Mouse (Mus musculus) ES-Bruce4 (cell line): ENCODE results near the gene Pla2g5. TPM values are rescaled to one million over a fixed set of nuclear protein-coding genes. Genes with fewer than 3 reads are reported as not detected.

Experiments
- H3K27ac ChIP-seq: 2 replicates; pipeline ENCODE4 v1.5.1; 2012; ENCODE audit warnings: low read length, inconsistent platforms; ENCODE audit not compliant: insufficient read depth
- H3K27me3 ChIP-seq: 2 replicates; pipeline ENCODE4 v1.6.1; 2012; ENCODE audit warnings: mild to moderate bottlenecking, low read length, inconsistent platforms; ENCODE audit not compliant: control insufficient read depth, poor library complexity, insufficient read depth, severe bottlenecking
- H3K36me3 ChIP-seq: 2 replicates; pipeline ENCODE4 v1.6.1; 2012; ENCODE audit warnings: inconsistent platforms, mild to moderate bottlenecking, low read length, moderate library complexity; ENCODE audit not compliant: control insufficient read depth, poor library complexity, insufficient read depth, severe bottlenecking
- H3K4me1 ChIP-seq: one replicate; pipeline ENCODE4 v1.8.1; 2011; ENCODE audit warnings: low read length; ENCODE audit not compliant: control insufficient read depth, insufficient read depth
- H3K4me3 ChIP-seq: 2 replicates; pipeline ENCODE4 v1.5.1; 2011; ENCODE audit warnings: low read depth, mild to moderate bottlenecking, low read length
- H3K9ac ChIP-seq: 2 replicates; pipeline ENCODE4 v1.6.1; 2012; ENCODE audit warnings: low read depth, mild to moderate bottlenecking, inconsistent platforms; ENCODE audit not compliant: poor library complexity, severe bottlenecking
- H3K9me3 ChIP-seq: replicated peaks from 2 replicates; pipeline ENCODE4 v1.6.1; 2012; ENCODE audit warnings: mild to moderate bottlenecking, low read length, inconsistent platforms; ENCODE audit not compliant: control insufficient read depth, poor library complexity, insufficient read depth, severe bottlenecking
- CTCF ChIP-seq: IDR thresholded peaks from one replicate; pipeline ENCODE4 v1.8.1; 2011; ENCODE audit warnings: low read depth, low read length
- EP300 ChIP-seq: IDR thresholded peaks from 2 replicates; pipeline ENCODE4 v1.6.1; 2011; ENCODE audit warnings: low read depth, low read length; ENCODE audit not compliant: insufficient read depth
- POLR2A ChIP-seq: IDR thresholded peaks from one replicate; pipeline ENCODE4 v1.8.1; 2011; ENCODE audit warnings: low read length; ENCODE audit not compliant: insufficient read depth
- polyA plus RNA-seq: library from polyadenylated mRNA; stranded (reverse); fragments of >200 nt; gene quantifications from 2 replicates; pipeline ENCODE4 v1.2.4, GENCODE M21; 2011; ENCODE audit warnings: low read depth; ENCODE audit not compliant: missing spikeins, insufficient read depth, insufficient read length

Pla2g5 gene
- polyA plus RNA-seq, 1 experiment = 12.3 TPM

GRCm38 (mm10) chr4:138855092-138855632, 8.1 kb downstream of the Pla2g5 start:
- Histone ChIP-seq H3K9ac (no peak overlapping the region), H3K27ac (no peak overlapping the region), H3K4me3 (no peak overlapping the region), H3K4me1 (no peaks in the 10 kb centered on the region), H3K27me3 (no peaks in the 10 kb centered on the region), H3K36me3 (no peaks in the 10 kb centered on the region), H3K9me3 (no peaks in the 10 kb centered on the region)
- TF ChIP-seq CTCF = no peak
- no peak for TF ChIP-seq POLR2A
- TF ChIP-seq EP300 = no peak

DNA sequence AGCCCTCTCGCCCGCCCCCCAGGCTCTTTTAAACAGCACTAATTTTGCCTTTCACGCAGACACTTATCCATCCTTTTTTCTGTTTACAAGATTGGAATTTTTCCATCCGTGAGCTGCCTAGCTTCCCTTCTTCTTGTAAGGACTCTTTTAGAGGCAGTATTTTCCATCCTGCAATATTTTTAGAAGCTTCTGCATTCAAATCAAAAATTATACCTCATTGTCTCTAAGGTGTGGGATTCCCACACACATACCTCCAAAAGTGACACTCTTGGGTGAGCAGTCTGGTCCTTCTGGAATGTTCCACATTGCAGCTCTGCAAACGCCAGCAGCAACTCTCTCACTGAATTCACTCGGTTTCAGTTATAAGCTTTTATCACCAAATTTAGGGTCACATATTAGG, 10.3 kb downstream of the Pla2g5 start:
- no peaks in the 10 kb centered on the region for H3K4me1 ChIP-seq
- no peak overlapping the region for H3K9ac ChIP-seq
- no peaks in the 10 kb centered on the region for H3K36me3 ChIP-seq
- TF ChIP-seq EP300 (no peak), POLR2A (no peak)
- H3K4me3 ChIP-seq = no peak overlapping the region
- no peaks in the 10 kb centered on the region for H3K27me3 ChIP-seq
- H3K9me3 ChIP-seq = no peaks in the 10 kb centered on the region
- H3K27ac ChIP-seq = no peak overlapping the region

GRCm38 (mm10) chr4:138851463-138851862, 11.8 kb downstream of the Pla2g5 start:
- Histone ChIP-seq H3K4me1 (no peaks in the 10 kb centered on the region), H3K27me3 (no peaks in the 10 kb centered on the region), H3K36me3 (no peaks in the 10 kb centered on the region), H3K9ac (no peak overlapping the region), H3K4me3 (no peak overlapping the region), H3K27ac (no peak overlapping the region), H3K9me3 (no peaks in the 10 kb centered on the region)
- no peak for TF ChIP-seq POLR2A
- 0 out of 2 replicates have a peak, but pooled peaks have one; percentile 44 for TF ChIP-seq EP300
- peak; percentile 98 for TF ChIP-seq CTCF

GRCm38 (mm10) chr4:138841386-138841785, 21.9 kb downstream of the Pla2g5 start:
- no peak for TF ChIP-seq POLR2A
- no peak for TF ChIP-seq CTCF
- no peak for TF ChIP-seq EP300
- Histone ChIP-seq H3K36me3 (no peaks in the 10 kb centered on the region), H3K27me3 (no peaks in the 10 kb centered on the region), H3K27ac (no peak overlapping the region), H3K4me1 (no peaks in the 10 kb centered on the region), H3K9me3 (peaks cover 14% of the 10 kb centered on the region), H3K9ac (no peak overlapping the region), H3K4me3 (no peak overlapping the region)

- no peak overlapping the region for H3K27ac ChIP-seq
- no peak overlapping the region for H3K4me3 ChIP-seq
- no peak overlapping the region for H3K9ac ChIP-seq
- no peaks in the 10 kb centered on the region for H3K4me1 ChIP-seq
- no peaks in the 10 kb centered on the region for H3K36me3 ChIP-seq
- H3K27me3 ChIP-seq = no peaks in the 10 kb centered on the region
- TF ChIP-seq CTCF = no peak
- no peak for TF ChIP-seq EP300
- TF ChIP-seq POLR2A = no peak
- peaks cover 14% of the 10 kb centered on the region for H3K9me3 ChIP-seq
Observed at GRCm38 (mm10) chr4:138840726-138841125, 22.6 kb downstream of the Pla2g5 start.

GRCm38 (mm10) chr4:138839806-138840205, 23.5 kb downstream of the Pla2g5 start:
- TF ChIP-seq EP300 = no peak
- no peak for TF ChIP-seq CTCF
- no peak for TF ChIP-seq POLR2A
- H3K4me1 ChIP-seq = no peaks in the 10 kb centered on the region

More at GRCm38 (mm10) chr4:138839806-138840205, 23.5 kb downstream of the Pla2g5 start:
- Histone ChIP-seq H3K4me3 (no peak overlapping the region), H3K27ac (no peak overlapping the region), H3K27me3 (no peaks in the 10 kb centered on the region), H3K36me3 (no peaks in the 10 kb centered on the region), H3K9me3 (peaks cover 14% of the 10 kb centered on the region), H3K9ac (no peak overlapping the region)
